Mouse (Mus musculus) forebrain, embryonic 16.5 days (tissue): ENCODE results near the gene Gprin3. TPM values are rescaled to one million over a fixed set of nuclear protein-coding genes. Genes with fewer than 3 reads are reported as not detected.

ENCODE experiments used
- ATAC-seq: fragments of 200-750 bp; cut with Nextera tagmentation; 2 replicates; pipeline ENCODE4 v1.8.0; 2017; ENCODE audit warnings: mild to moderate bottlenecking, moderate library complexity
- H3K27ac ChIP-seq: fragments of 300-500 bp; sonication (generic); 2 replicates; pipeline ENCODE4 v1.5.1; 2014; ENCODE audit warnings: low read length, control low read depth
- H3K27me3 ChIP-seq: fragments of 300-500 bp; sonication (generic); replicated peaks from 2 replicates; pipeline ENCODE4 v1.6.1; 2014; ENCODE audit warnings: low read length; ENCODE audit not compliant: control insufficient read depth, insufficient read depth
- H3K36me3 ChIP-seq: fragments of 300-500 bp; sonication (generic); 2 replicates; pipeline ENCODE4 v1.6.1; 2014; ENCODE audit not compliant: control insufficient read depth, insufficient read depth
- H3K4me1 ChIP-seq: fragments of 300-500 bp; sonication (generic); replicated peaks from 2 replicates; pipeline ENCODE4 v1.6.1; 2014; ENCODE audit warnings: low read length; ENCODE audit not compliant: control insufficient read depth, insufficient read depth
- H3K4me2 ChIP-seq: fragments of 300-500 bp; sonication (generic); 2 replicates; pipeline ENCODE4 v1.6.1; 2014; ENCODE audit warnings: mild to moderate bottlenecking, low read length, control low read depth
- H3K4me3 ChIP-seq: fragments of 300-500 bp; sonication (generic); replicated peaks from 2 replicates; pipeline ENCODE4 v1.5.1; 2014; ENCODE audit warnings: mild to moderate bottlenecking, low read length, control low read depth
- H3K9ac ChIP-seq: fragments of 300-500 bp; sonication (generic); replicated peaks from 2 replicates; pipeline ENCODE4 v1.6.1; 2014; ENCODE audit warnings: low read depth, low read length, control low read depth
- H3K9me3 ChIP-seq: fragments of 300-500 bp; sonication (generic); 2 replicates; pipeline ENCODE4 v1.6.1; 2016; ENCODE audit warnings: low read length; ENCODE audit not compliant: control insufficient read depth
- WGBS: fragments of 180-500 bp; shearing (Covaris S2); extraction: QIAGEN DNeasy Blood & Tissue Kit; methylation state at CpG from one replicate; pipeline ENCODE4 v1.1.7; 2014; 5-methylcytosine and 5-hydroxymethylcytosine counted together
- polyA plus RNA-seq: library from polyadenylated mRNA; unstranded; fragments of >200 nt; fragmentation: Nextera tagmentation; extraction: Ambion mirVana; gene quantifications from 2 replicates; pipeline ENCODE4 v1.2.1, GENCODE M21; 2015

The Gprin3 gene
- polyA plus RNA-seq, 1 experiment from 2014 or later = 5.3 TPM

DNA sequence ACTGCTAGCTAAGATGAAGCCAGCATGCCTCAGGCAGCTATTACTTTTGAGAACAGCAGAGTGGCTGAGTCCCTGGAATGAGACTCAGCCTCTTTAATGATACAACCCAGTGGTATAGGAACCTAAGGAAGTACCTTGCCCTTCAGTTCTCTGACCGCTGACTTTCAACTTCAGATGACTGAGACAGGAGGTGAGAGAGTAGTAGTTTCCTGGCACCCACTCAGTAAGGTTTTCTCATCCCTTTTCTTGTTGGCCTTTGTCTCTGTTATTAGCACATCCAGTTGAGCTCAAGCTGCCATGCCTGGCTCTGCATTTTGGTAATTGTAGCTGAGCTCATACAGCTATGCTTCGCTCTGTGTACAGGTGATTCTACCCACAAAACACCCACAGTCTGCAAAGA lies 62.8 kb downstream of the Gprin3 start:
- WGBS = 95% methylated on average over 2 of the region's 2 CpGs
- no peaks in the 10 kb centered on the region for H3K36me3 ChIP-seq
- H3K9ac ChIP-seq = no peak overlapping the region
- H3K27me3 ChIP-seq = no peaks in the 10 kb centered on the region
- H3K4me3 ChIP-seq = no peak overlapping the region
- no peak overlapping the region for H3K4me2 ChIP-seq
- H3K9me3 ChIP-seq = no peaks in the 10 kb centered on the region
- ATAC-seq = no peak
- H3K27ac ChIP-seq = no peak overlapping the region
- H3K4me1 ChIP-seq = no peaks in the 10 kb centered on the region

GRCm38 (mm10) chr6:59354943-59355342 lies 71.2 kb downstream of the Gprin3 start:
- Histone ChIP-seq H3K4me1 (0 out of 2 replicates have a peak, but pooled peaks cover 2% of the 10 kb centered on the region), H3K27me3 (no peaks in the 10 kb centered on the region), H3K36me3 (no peaks in the 10 kb centered on the region), H3K9ac (no peak overlapping the region), H3K9me3 (no peaks in the 10 kb centered on the region), H3K4me2 (no peak overlapping the region), H3K4me3 (no peak overlapping the region), H3K27ac (no peak overlapping the region)
- 91% methylated on average over 7 of the region's 7 CpGs for WGBS
- no peak for ATAC-seq

GRCm38 (mm10) chr6:59351108-59351789 lies 74.8 kb downstream of the Gprin3 start:
- Histone ChIP-seq H3K9ac (no peak overlapping the region), H3K4me3 (no peak overlapping the region), H3K27me3 (no peaks in the 10 kb centered on the region), H3K27ac (no peak overlapping the region), H3K36me3 (no peaks in the 10 kb centered on the region), H3K4me2 (no peak overlapping the region), H3K9me3 (no peaks in the 10 kb centered on the region), H3K4me1 (peaks cover 2% of the 10 kb centered on the region; the same call in 1 of the 2 replicates)
- WGBS = 61% methylated on average over 5 of the region's 5 CpGs
- ATAC-seq = peak; percentile 91

- 97% methylated on average over 1 of the region's 1 CpGs for WGBS
- Histone ChIP-seq H3K27ac (no peak overlapping the region), H3K4me2 (no peak overlapping the region), H3K9ac (no peak overlapping the region), H3K4me3 (no peak overlapping the region), H3K9me3 (no peaks in the 10 kb centered on the region), H3K36me3 (no peaks in the 10 kb centered on the region), H3K4me1 (peaks cover 2% of the 10 kb centered on the region; the same call in 1 of the 2 replicates), H3K27me3 (no peaks in the 10 kb centered on the region)
- ATAC-seq = no peak
Observed at GRCm38 (mm10) chr6:59348673-59349072, 77.4 kb downstream of the Gprin3 start.

DNA sequence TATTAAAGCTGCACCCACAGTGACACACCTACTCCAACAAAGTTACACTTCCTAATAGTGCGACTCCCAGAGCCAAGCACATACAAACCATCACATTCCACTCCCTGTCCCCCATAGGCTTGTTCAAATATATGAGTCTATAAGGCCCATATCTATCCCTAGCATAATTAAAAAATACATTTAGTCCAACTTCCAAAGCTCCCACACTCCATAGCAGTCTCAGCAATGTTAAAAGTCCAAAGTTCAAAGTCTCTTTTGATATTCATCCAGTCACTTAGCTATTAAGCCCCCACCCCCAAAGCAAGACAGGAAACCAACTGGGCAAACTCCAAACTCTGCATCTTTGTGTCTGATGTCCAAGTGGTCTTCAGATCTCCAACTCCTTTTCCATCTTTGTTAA lies 84.9 kb downstream of the Gprin3 start:
- Histone ChIP-seq H3K4me1 (no peaks in the 10 kb centered on the region), H3K4me3 (no peak overlapping the region), H3K27me3 (no peaks in the 10 kb centered on the region), H3K4me2 (no peak overlapping the region), H3K9me3 (no peaks in the 10 kb centered on the region), H3K36me3 (no peaks in the 10 kb centered on the region), H3K9ac (no peak overlapping the region), H3K27ac (no peak overlapping the region)
- no peak for ATAC-seq
- 90% methylated on average over 1 of the region's 1 CpGs for WGBS

- Histone ChIP-seq H3K9me3 (no peaks in the 10 kb centered on the region), H3K27ac (no peak overlapping the region), H3K27me3 (no peaks in the 10 kb centered on the region), H3K36me3 (no peaks in the 10 kb centered on the region), H3K4me3 (no peak overlapping the region), H3K4me1 (no peaks in the 10 kb centered on the region), H3K4me2 (no peak overlapping the region), H3K9ac (no peak overlapping the region)
- WGBS = 83% methylated on average over 1 of the region's 1 CpGs
- no peak for ATAC-seq
Observed at GRCm38 (mm10) chr6:59328297-59328696, 97.8 kb downstream of the Gprin3 start.

- no peaks in the 10 kb centered on the region for H3K36me3 ChIP-seq
- ATAC-seq = peak; percentile 31; the same call in 1 of the 2 replicates
Observed at GRCm38 (mm10) chr6:59315868-59316267, 110.2 kb downstream of the Gprin3 start.

DNA sequence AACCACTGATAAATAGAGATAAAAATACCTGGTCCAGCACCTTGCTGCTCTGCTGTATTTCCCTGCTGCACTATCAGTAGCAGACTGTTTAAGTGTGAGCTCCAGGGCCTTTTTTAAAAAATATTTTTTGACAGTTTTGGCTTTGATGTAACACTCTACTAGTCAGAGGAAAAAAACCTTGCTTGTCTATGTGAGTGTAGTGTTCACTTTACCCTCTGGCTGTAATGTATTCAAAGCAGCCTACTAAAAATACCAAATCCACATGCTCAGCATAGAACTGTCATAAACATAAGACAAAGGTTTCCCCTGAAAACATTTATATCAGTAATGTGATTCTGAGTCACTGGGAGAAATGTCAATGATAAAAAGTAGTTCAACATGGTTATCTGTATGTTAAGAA lies 111.0 kb downstream of the Gprin3 start:
- H3K36me3 ChIP-seq = no peaks in the 10 kb centered on the region
- H3K27ac ChIP-seq = no peak overlapping the region
- H3K9me3 ChIP-seq = no peaks in the 10 kb centered on the region
- no peak overlapping the region for H3K4me2 ChIP-seq
- H3K4me3 ChIP-seq = no peak overlapping the region
- H3K27me3 ChIP-seq = no peaks in the 10 kb centered on the region
- ATAC-seq = no peak
- no peaks in the 10 kb centered on the region for H3K4me1 ChIP-seq
- no peak overlapping the region for H3K9ac ChIP-seq

More at GRCm38 (mm10) chr6:59315868-59316267, 110.2 kb downstream of the Gprin3 start:
- H3K4me3 ChIP-seq = no peak overlapping the region
- no peaks in the 10 kb centered on the region for H3K4me1 ChIP-seq
- no peak overlapping the region for H3K9ac ChIP-seq
- H3K27ac ChIP-seq = no peak overlapping the region
- H3K9me3 ChIP-seq = no peaks in the 10 kb centered on the region
- no peaks in the 10 kb centered on the region for H3K27me3 ChIP-seq
- no peak overlapping the region for H3K4me2 ChIP-seq

- Histone ChIP-seq H3K27me3 (no peaks in the 10 kb centered on the region), H3K9ac (no peak overlapping the region), H3K4me2 (no peak overlapping the region), H3K4me1 (no peaks in the 10 kb centered on the region), H3K27ac (no peak overlapping the region), H3K9me3 (no peaks in the 10 kb centered on the region), H3K36me3 (no peaks in the 10 kb centered on the region), H3K4me3 (no peak overlapping the region)
- ATAC-seq = no peak
- WGBS = 71% methylated on average over 2 of the region's 2 CpGs
Observed at GRCm38 (mm10) chr6:59313162-59313561, 112.9 kb downstream of the Gprin3 start.

GRCm38 (mm10) chr6:59311241-59311640 lies 114.9 kb downstream of the Gprin3 start:
- Histone ChIP-seq H3K4me2 (no peak overlapping the region), H3K27me3 (no peaks in the 10 kb centered on the region), H3K4me3 (no peak overlapping the region), H3K9ac (no peak overlapping the region), H3K36me3 (no peaks in the 10 kb centered on the region), H3K27ac (no peak overlapping the region), H3K9me3 (no peaks in the 10 kb centered on the region), H3K4me1 (no peaks in the 10 kb centered on the region)
- no peak for ATAC-seq
- 94% methylated on average over 2 of the region's 2 CpGs for WGBS
